Mouse (Mus musculus): ENCODE data around the gene Gtf2a1l.

The Gtf2a1l gene

DNA sequence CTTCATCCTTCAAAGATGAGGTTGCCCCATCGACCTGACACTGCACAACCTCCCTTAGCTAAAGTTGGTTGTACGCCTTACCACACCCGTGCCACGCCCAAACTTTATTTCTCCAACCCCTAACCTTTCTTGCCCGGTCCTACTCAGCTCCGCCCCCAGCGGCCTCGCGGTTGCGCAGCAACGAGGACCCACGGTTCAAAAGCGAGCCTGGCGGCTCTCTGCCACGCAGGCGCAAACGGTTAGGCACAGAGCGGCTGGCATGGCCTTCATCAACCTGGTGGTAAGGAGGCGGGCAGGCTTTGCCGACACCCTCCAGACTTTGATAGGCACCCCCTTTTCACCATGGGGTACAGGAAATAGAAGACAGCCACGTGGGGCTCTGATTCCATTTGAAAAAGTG lies at the start of gene Gtf2a1l:
Gtf2a1l (plus strand) TSS at position 209 of the 400 bp plus-strand sequence.
- no peak for DNase-seq (ENCODE audit: low spot score in 2 of 2)

DNA sequence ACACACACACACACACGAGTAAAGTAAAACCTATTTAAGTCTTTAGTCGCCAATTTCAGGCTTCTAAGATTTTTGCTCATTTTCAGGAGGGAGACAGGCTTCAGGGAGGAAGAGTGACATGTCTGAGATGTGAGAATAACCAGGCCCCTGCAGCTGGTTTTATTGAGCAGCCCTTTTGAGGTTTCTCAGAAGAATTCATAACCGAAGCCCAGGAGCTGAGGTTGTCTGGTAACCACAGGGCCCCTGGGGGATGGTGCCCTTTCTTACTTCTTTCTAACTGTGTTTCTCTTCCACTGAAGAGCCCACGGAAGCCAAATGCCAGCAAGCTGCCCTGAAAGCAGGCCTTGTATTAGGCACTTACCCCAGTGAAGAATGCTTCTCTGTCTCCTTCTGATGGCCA lies 47.5 kb upstream of the Gtf2a1l start:
- DNase-seq (ENCODE audit: low spot score in 2 of 2), result no peak

DNA sequence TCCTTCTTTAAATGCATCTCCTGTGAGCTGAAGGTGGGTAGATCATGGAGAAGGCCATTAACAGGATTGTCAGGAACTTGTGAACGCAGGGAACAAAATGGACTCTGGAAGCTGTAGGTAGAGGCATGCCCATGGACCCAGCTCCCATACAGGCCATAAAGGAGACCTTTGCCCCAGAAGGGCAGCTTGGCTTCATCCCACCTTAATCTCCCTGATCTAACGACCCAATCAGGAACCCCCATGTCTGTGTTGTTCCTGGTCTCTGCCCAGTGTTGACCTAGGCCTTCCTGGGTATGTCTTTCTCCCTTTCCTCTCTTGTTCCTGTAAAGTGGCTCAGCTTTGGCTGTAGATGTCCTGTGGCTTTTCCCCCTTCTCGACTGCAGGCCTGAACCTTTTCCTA lies 47.1 kb upstream of the Gtf2a1l start:
- DNase-seq (ENCODE audit: low spot score in 2 of 2), result no peak

DNA sequence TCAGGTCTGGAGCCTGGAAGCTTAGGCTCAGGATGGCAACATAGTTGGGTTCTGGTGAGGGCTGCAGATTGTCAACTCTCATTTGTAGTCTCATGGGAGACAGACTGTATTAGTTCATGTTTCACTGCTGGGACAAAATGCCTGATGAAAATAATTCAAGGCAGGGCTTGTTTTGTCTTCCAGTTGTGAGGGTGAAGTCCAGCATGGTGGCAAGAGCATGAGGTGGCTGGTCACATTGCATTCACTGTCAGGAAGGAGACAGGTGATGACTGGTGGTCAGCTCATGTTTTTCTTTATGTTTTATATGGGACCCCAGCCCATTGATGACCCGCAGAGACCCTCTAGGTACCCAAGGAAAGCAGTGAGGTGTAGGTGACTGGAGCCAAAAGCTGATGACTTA lies 45.7 kb upstream of the Gtf2a1l start:
- no peak for DNase-seq (ENCODE audit: low spot score in 2 of 2)

DNA sequence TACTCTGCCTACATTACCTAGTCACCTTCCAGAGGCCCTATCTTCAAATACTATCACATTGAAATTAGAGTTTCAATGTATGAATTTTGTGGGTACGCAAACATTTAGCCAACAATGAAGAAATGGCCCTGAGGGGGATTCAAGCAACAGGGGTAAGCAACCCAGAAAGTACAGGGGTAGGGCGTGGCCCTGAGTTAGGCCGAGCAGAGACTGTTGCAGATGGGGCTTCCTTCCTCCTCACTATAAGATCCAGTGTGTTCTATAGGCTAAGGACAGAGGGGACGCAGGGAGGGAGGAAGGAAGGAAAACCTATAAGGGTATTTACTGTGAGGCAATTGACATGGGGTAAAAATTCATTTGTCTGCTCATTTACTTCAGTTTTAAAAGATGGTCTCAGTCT lies 44.1 kb upstream of the Gtf2a1l start:
- DNase-seq (ENCODE audit: low spot score in 2 of 2), result no peak

DNA sequence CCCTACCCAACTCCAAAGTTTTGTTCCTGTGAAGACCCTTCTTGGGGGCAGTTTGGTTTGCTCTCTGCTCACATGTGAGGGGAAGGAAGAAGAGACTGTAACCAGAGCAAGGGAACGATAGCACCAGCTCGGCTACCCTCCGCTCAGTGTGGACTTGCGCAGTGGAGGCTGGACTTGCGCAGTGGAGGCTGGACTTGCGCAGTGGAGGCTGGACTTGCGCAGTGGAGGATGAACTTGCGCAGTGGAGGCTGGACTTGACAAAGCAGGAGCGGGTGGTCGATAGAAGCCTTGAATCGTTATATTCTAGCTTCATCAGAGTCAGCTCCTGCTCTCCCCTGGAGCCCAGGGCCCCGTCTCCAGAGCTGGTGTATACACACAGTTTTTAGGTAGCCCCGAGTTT lies 43.1 kb upstream of the Gtf2a1l start:
- DNase-seq (ENCODE audit: low spot score in 2 of 2), result no peak

DNA sequence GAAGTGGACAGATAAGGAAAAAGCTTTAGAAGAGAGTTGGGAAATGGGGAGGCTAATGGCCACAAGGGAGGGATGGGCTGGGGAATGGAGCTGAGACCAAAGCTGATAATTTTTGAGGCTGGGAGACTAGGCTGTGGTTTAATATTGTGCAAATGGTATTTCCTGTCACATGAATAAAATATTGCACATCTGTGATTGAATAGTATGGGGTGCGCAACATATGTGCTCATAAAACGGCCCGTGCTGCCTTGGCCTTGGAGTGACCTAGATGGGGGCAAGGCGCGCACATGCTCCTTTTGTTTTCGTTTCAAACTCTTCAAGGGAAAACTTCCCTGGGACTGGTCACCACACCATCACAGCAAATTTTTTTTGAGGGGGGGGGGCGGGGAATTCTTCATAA lies 42.5 kb upstream of the Gtf2a1l start:
- no peak for DNase-seq (ENCODE audit: low spot score in 2 of 2)

DNA sequence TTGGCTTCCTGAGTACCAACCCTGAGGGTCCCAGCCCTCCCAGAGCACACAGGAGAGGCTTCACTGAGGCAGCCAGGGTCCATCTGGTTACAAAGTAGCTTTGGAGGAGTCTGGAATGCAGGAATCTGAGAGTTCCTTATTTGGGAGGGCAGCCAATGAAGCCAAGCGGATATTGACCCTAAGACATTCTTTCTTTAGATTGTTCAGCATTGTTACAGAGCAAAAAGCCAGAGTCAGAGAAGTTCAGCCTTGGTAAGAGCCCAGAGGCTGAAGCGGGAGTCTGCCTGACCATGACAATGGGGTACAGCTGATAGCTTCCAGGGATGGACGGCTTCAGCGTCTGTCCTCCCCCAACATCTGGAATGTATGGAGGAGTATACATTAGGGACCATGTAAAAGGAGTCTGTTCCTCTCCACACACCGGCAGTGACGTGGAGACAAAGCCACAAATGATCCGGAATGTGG lies 42.1 kb upstream of the Gtf2a1l start:
- no peak for DNase-seq (ENCODE audit: low spot score in 2 of 2)

DNA sequence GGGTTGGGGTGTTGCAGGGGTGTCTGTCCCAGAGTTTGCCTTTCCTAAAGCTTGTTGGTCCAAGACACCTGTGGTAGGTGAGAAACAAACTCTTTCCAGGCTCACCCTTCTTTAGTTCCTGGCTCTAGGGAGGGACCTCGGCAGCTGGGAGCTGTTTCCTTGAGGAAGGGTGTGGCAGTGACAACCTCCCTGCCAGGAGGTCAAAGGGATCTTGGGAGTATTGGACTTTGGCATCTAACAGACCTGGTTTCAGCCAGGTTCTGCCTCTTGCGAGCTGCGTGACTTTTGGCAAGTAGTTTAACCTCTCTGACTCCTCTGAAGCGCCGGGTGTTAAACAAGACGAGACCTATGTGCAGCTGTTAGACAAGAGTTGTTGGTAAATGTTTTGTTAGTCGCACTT lies 41.3 kb upstream of the Gtf2a1l start:
- peak in 1 of 2 experiments; percentile 14 for DNase-seq (ENCODE audit: low spot score in 2 of 2)

DNA sequence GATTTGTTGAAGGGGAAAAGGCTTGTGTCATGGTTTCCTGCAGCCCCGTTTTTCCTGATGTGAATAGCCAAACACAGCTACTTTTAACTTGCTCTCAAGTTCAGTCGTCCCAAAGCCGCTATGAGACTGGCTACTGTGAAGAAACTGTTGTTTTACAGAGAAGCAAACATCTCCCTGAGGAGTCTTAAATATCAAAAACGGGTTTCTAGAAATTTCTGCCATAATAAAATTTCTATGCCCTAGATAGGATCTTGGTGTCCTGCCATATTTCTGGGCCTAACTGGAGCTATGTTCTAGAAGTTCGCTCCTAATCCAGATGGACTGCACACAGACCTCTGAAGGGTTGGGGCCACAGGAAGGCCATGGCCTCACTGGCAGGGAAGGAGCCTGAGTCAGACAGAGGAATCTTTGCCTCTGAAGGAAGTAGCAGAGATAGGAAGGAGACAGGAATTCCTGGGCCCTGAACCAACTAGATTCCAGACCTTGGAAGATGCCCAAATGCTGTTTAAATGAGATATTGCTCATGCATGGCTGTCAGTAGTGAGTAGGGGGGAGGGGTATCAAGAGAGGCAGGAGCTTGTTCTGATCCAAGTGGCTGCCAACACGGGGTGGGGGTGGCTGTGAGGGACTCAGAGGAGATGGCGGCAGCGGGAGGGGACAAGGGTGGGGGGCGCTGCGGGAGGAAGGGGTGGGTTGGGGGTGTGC lies 39.6 kb upstream of the Gtf2a1l start:
- peak in 1 of 2 experiments; percentile 78 for DNase-seq (ENCODE audit: low spot score in 2 of 2)

DNA sequence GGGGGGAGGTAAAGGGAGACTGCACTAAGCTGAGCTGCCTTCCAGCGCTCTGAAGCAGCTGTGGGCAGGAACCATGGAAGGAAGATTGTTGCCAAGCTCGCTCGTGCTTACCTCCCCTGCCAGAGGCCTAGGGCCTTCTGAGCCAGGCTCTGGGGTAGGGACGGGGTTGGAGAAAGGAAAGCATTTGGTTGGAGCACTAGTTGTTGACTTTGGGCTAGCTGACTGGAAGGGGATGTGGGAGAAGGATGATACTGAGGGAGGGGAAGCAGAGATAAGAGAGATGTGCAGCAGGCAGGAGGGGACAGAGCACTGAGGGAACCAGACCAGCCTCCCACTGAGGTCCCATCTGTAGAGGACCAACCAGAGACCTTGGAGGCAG lies 39.1 kb upstream of the Gtf2a1l start:
- peak in 1 of 2 experiments; percentile 45 for DNase-seq (ENCODE audit: low spot score in 2 of 2)

DNA sequence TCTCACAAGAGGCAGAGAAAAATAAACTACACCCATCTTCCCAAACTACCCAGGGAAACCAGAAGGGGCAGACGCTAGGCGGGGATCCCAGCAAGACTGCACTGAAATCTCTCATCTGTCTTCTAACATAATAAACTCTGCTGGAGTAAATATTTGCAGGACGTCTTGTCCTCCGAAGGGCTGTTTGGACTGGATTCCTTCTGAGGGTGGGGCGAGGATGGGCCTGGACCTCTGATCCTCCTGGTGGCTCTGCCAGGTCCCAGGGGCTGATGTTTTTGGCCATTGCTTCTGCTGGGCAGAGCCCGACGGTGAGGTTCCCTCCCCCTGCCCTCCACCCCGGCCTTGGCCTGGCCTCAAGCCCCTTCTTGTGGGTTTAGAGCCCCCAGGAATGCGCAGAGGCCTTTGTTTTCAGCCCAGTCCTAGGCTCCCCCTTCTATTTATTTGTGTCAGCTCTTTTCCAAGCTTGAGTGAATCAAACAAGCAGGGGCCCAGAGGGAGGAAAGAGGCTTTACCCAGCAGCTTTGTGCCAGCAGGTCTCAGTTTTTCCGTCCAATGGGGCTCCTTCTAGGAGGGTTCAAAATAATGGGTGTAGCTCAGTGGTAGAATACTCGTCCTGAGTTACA lies 38.4 kb upstream of the Gtf2a1l start:
- peak in 1 of 2 experiments; percentile 73 for DNase-seq (ENCODE audit: low spot score in 2 of 2)

DNA sequence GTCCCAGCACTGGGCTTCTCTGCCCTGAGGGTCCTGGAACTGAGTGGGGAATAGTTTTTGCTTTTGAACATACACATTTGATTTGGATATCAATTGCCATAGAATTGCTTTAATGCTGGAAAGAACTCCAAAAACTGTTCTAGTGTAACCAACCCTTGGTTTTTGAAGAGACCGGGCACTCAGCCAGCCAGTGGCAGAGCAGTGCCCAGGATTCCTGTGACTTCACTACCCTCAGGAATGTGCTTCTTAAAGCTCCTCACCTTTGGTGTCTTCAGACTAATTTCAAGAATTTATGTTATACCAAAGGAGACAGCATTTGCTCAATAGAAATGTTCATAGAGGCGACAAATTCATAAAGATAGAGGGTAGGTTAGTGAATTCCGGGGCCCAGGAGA lies 37.9 kb upstream of the Gtf2a1l start:
- no peak for DNase-seq (ENCODE audit: low spot score in 2 of 2)

DNA sequence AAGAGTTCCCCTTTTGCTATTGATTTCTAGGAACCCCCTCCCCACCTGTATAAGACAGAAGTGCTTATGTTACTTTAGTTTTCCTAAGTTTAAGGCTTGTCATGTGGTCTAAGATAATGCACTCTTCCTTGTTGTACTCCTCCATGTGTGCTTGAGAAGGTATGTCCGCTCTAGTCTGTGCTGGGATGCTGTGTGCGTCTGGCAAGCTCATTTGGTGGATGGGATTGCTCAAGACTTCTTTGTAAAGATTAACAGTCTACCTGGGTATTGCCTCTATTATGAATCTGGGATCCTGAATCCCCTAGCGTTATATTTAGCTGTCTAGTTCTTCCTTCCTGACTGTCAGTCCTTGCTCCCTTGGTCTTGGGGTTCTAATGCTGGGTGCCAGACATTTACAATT lies 35.8 kb upstream of the Gtf2a1l start:
- no peak for DNase-seq (ENCODE audit: low spot score in 2 of 2)

DNA sequence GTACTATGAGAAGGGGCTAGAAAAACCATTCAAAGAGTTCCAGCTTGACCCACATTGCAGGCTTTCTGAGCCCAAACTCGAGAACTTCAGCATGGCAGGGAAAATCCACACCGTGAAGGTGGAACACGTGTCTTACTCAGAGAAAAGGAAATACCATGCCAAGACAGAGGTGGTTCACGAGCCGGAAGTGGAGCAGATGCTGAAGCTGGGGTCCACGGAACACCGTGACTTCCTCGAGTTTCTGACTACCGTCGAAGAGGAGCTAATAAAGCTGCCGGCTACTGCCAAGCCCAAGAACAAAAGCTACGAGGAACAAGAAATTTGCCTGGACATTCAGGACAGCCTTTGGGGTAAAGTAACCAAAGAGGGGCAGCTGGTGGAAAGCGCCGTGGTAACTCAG lies 32.4 kb upstream of the Gtf2a1l start:
- no peak for DNase-seq (ENCODE audit: low spot score in 2 of 2)

DNA sequence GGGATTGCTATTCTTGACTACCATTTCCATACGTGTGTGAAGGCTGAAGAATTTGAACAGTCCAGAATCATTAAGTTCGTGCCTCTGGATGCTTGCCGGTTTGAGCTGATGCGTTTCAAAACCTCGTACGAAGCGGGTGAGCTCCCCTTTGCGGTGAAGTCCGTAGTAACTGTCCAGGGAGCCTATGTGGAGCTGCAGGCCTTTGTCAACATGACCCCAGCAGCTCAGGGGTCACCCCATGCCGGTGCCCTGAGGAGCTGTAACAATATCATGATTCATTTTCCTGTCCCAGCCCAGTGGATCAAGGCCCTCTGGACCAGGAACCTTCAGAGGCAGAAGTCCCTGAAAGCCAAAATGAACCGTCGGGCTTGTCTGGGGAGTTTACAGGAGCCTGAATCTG lies 31.9 kb upstream of the Gtf2a1l start:
- DNase-seq (ENCODE audit: low spot score in 2 of 2), result no peak

DNA sequence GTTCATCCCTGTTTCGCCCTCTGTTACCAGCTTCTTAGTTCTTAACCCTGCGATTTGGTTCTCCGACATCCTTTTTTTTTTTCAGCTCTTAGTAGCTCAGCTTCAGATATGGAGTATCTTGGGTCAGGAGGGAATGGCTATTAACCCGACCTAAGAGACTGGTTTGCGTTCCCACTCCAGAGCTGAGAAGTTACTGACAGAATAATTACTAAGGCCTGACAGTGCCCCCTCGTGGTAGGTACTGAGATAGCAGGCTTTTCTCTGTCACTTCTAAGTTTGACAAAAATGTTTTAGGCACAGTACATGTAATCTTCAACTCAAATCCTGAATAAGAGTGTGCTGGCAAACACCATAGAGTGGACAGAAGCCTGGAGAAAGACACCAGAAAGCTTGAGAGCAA lies 27.4 kb upstream of the Gtf2a1l start:
- DNase-seq (ENCODE audit: low spot score in 2 of 2), result peak; percentile 44 to 50

DNA sequence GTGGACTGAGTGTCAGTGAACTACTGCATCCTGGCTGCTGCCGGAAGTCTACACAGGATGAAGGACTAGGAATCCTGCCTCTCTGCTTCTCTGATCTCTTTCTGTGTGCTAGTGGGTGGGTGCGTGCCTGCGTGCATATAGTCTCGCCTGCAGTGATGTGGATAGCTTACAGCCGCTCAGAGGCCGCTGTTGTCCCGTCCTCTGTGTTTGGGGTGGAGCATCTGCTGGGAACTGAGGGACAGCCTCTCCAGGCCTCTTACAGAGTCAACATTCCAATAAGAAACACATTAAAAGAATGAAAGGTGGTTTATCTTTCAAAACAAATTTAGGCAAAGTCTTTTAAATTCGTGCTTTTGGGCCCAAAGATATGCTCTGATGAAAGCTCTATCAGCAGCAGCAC lies 26.6 kb upstream of the Gtf2a1l start:
- DNase-seq (ENCODE audit: low spot score in 2 of 2), result no peak

DNA sequence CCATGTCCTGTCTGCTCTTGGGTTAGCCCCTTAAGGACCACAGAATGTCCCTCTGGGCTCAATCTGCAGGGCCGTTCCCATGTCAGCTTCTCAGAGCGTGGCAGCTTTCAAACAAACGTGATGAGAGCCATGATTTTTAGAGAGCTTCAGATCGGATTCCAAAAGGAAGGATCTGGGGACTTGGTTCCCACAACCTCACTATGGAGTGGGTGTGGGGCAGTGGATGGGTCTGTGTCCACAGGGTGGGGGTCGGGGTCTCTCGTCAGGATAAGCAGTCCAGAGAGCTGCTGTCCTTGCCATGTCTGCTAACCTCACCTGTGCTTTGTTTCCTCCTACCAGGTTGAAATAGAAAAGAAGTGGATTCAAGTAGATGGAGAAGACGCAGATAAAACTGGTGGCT lies 23.6 kb upstream of the Gtf2a1l start:
- no peak for DNase-seq (ENCODE audit: low spot score in 2 of 2)

DNA sequence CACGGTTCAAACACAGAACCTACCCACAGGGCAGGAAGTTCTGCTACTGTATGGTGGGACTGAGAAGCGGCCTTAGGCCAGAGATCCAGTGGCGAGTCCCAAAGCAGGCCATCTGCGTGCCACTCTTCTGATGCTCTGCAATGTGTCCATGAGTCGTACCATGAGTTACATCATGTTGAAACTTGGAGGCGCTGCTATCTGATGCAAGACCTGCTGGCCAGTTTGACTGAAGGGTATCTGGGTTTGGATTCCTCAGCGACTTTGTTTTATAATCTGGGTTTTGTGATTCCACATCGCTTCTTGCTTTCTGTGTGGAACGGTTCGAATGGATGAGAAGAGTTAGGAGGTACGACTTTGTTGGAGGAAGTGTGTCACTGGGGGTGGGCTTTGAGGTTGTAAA lies 23.2 kb upstream of the Gtf2a1l start:
- DNase-seq (ENCODE audit: low spot score in 2 of 2), result no peak

DNA sequence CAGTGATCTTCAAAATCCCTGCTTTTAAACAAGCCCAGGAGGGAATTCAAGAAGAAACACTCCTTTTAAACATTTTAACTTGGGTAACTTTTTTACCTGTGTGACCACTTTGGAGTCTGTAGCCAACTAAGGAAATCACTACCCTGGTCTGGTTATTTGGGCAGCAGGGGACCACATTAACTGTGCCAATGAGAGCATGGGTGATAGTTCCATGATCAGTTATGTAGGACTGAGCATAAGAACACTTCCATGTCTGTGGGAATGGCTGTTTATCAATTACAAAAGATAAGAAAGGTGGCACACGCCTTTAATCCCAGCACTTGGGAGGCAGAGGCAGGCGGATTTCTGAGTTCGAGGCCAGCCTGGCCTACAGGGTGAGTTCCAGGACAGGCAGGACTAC lies 21.3 kb upstream of the Gtf2a1l start:
- DNase-seq (ENCODE audit: low spot score in 2 of 2), result no peak

DNA sequence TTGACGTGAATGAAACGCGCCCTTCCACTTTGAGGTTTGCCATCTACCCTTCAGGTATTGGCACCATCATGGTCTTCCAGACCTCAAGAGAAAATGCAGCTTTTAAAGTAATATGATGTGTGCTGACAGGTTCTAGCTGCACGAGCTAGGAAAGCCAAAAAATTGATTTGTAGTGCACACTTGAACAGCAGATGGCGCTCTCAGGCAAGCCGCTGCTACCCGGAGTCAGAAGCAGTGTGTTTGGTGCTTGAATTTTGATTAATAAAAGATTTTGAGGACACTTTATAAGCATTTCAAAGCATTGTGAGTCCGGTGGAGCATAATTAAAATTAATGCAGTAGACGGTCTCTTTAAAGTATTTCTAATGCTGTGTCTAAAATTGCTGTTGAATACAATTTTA lies 16.4 kb upstream of the Gtf2a1l start:
- peak; percentile 21 to 48 for DNase-seq (ENCODE audit: low spot score in 2 of 2)

DNA sequence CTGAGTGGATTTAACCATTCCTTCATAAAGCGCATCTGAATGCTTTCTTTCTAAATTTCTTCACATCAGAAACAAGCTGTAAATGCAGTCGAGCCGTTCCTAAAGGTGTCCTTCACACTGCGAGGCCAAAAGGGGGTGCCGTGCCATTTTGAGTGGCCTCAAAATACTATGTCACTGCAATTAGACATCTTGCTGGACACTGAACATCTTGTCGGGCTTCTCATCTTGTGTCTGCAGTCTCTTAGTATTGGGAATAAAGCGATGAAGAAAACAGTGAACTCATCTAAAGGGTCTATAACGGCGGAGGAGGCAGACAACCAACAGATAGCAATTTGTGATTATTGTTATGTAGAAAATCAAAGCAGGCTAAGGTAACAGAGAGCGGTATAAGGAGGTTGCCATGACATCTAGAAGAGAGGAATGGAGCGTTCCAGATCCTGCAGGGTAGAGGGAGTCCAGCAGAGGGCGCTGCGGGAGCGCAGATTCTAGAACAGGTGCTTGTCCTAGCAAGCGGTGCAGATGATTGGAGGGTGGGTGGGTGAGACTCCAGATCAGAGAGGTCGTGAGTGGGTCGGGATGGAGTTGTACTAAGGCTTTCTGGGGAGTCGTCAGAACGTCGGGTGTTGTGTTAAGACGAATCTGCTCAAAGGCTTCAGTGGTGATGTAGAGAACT lies 15.6 kb upstream of the Gtf2a1l start:
- DNase-seq (ENCODE audit: low spot score in 2 of 2), result peak; percentile 30 to 58

Measured in urinary bladder, adult 18-20 months (tissue).